Mouse (Mus musculus): ENCODE results near the gene Pygo2.

Gene Pygo2

GRCm38 (mm10) chr3:89456726-89457665 lies 27.0 kb downstream of the Pygo2 start:
- peak; percentile 62 for DNase-seq (ENCODE audit: low read depth, low spot score)

- DNase-seq (ENCODE audit: low read depth, low spot score), result peak; percentile 15
Measured at GRCm38 (mm10) chr3:89458372-89458964, 28.5 kb downstream of the Pygo2 start.

- DNase-seq (ENCODE audit: low read depth, low spot score), result peak; percentile 92
Measured at GRCm38 (mm10) chr3:89458965-89459807, 29.2 kb downstream of the Pygo2 start.

GRCm38 (mm10) chr3:89468268-89468667 lies 38.3 kb downstream of the Pygo2 start:
- DNase-seq (ENCODE audit: low read depth, low spot score), result no peak

- no peak for DNase-seq (ENCODE audit: low read depth, low spot score)
Measured at GRCm38 (mm10) chr3:89472280-89472679, 42.3 kb downstream of the Pygo2 start.

- no peak for DNase-seq (ENCODE audit: low read depth, low spot score)
Measured at GRCm38 (mm10) chr3:89473838-89474237, 43.8 kb downstream of the Pygo2 start.

- no peak for DNase-seq (ENCODE audit: low read depth, low spot score)
Measured at GRCm38 (mm10) chr3:89479055-89479454, 49.0 kb downstream of the Pygo2 start.

GRCm38 (mm10) chr3:89481488-89481887 lies 51.5 kb downstream of the Pygo2 start:
- DNase-seq (ENCODE audit: low read depth, low spot score), result peak; percentile 29

GRCm38 (mm10) chr3:89482249-89482648 lies 52.2 kb downstream of the Pygo2 start:
- no peak for DNase-seq (ENCODE audit: low read depth, low spot score)

All from c-Kit-negative CD71-positive TER-119-positive erythroid progenitor cells, embryonic 14.5 days (primary cell).